Mouse (Mus musculus) G1E (cell line): ENCODE results near the gene Zfp184.

Experiments
- CTCF ChIP-seq: IDR thresholded peaks from 2 replicates; pipeline ENCODE4 v1.5.1; 2012; ENCODE audit warnings: low read depth, low read length, inconsistent platforms, mixed read lengths
- GATA1 ChIP-seq: IDR thresholded peaks from 2 replicates; pipeline ENCODE4 v1.6.1; 2012; ENCODE audit warnings: borderline replicate concordance, low read length, inconsistent platforms, mixed read lengths
- POLR2AphosphoS5 ChIP-seq: IDR thresholded peaks from 2 replicates; pipeline ENCODE4 v1.6.1; 2012; ENCODE audit warnings: low read depth, low read length, inconsistent platforms; ENCODE audit not compliant: insufficient replicate concordance
- TAL1 ChIP-seq: conservative IDR thresholded peaks from 2 replicates; pipeline ENCODE4 v1.6.1; 2012; ENCODE audit warnings: low read depth, low read length, inconsistent platforms, mixed read lengths

DNA sequence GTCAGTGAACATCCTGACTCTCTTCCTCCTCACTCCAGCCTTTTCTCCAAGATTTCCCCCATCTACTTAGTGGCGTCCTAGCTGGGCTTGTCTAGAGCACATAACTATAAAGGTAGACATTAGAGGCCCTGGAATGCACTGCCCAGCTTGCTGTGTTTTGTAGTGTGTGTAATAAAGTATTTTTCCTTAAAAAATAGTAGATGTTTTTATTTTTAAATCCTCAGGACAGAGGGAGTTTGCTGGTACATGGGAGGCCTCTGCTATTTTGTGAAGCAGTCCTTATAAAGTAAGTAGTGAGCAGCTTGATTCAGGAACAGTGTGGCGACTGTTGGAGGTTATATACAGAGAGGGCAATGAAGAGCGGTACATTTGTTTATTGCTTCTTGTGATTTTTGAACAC is 63.8 kb downstream of the Zfp184 start:
- TF ChIP-seq POLR2AphosphoS5 (no peak), CTCF (no peak), TAL1 (no peak), GATA1 (no peak)
